Mouse (Mus musculus): Measurements from ENCODE around the gene Olfr6.

- no peak for TF ChIP-seq CTCF (IDR thresholded peaks at IDR 0.05; ENCODE audit: control insufficient read depth, insufficient read depth, insufficient replicate concordance, low read depth, low read length)
- no peak for TF ChIP-seq POLR2A (IDR thresholded peaks at IDR 0.05; ENCODE audit: control insufficient read depth, low read depth, low read length)
These were observed 37.1 kb upstream of the Olfr6 start for GRCm38 (mm10) chr7:107000798-107001197.

All from testis, adult 2 months (tissue).